Mouse (Mus musculus): ENCODE measurements at regions not wholly inside any gene's neighbourhood (a gene's known extent, or its start where the extent isn't known, plus 50 kb on each side); places are given as distances from the start of the nearest gene placed in this dataset.

DNA sequence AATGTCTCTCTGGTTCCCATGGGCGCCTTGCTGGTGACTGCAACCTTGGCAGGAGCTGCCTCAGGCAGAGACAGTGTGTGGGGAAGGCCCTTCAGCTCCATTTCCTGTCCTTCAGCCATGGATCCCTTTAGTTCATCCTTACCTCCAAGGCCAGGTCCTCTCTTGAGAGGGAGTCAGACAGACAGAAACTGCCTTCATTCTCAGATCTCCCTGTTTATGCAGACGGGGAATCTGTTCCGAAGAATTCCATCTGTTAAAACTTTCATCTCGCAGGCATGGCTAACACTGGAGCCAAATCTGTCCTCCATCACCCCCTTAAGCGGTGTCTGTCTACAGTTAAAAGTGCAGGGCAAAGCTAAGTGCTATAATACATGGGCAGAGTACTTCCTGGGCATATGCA, 144.0 kb upstream of the Lnx1 start:
- TF ChIP-seq POLR2A (IDR thresholded peaks at IDR 0.05; ENCODE audit: control insufficient read depth, extremely low read depth, insufficient read depth, low read length, poor library complexity), result no peak
- TF ChIP-seq CTCF (IDR thresholded peaks at IDR 0.05; ENCODE audit: borderline replicate concordance, control insufficient read depth, extremely low read depth, insufficient read depth, low read length, poor library complexity), result no peak

Data from thymus, adult 2 months (tissue).